Mouse (Mus musculus): ENCODE data around the gene Ppp1r11.

- TF ChIP-seq POLR2A (IDR thresholded peaks at IDR 0.05; ENCODE audit: borderline replicate concordance, insufficient read depth, low read length) (no peak), CTCF (IDR thresholded peaks at IDR 0.05; ENCODE audit: borderline replicate concordance, insufficient read depth, low read depth, low read length) (no peak)
Observed at GRCm38 (mm10) chr17:36909802-36910201, 41.7 kb downstream of the Ppp1r11 start.

Data from cerebellum, adult 2 months (tissue).